Mouse (Mus musculus): Measurements from ENCODE around the gene Ampd3. TPM values are rescaled to one million over a fixed set of nuclear protein-coding genes. Genes with fewer than 3 reads are reported as not detected.

Ampd3 gene
- polyA plus RNA-seq, 1 experiment: 1.8 TPM

DNA sequence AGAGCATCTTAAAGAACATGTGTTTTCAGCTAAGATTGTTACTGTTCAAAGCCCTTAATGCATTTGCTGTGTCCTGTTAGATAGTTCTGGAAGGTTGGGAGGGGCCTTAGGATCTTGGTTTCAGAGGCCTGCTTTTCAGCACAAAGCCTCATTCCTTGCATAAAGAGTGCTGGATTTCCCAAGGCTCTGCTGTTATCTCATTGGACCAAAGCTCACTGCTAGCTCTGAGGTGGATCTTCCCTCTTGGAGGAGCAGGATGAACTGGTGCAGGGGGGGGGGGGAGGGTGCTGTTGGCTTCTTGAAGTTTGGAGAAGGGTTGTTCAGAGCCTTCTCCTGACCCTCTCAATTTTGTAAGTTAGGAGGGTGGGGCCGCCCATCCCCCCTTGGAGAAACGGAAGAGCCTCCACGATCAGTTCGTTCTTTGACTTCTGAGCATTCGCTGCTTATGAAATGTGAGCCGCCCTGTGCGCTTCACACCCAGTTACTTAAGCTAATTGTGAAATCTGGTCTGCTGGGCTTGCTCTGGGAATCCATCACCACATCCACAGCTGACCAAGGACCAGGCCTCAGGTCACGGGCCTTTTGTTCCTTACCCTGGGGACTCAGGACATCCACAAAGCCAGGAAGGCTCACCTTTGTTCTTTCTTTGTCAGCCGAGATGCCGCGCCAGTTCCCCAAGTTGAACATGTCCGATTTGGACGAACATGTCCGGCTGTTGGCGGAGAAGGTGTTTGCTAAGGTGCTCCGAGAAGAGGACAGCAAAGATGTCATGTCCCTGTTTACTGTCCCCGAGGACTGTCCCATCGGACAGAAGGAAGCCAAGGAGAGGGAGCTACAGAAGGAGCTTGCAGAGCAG lies 9.4 kb downstream of the Ampd3 start:
- H3K4me3 ChIP-seq (ENCODE audit: control insufficient read depth, low read depth, low read length): no peak overlapping the region
- no peak overlapping the region for H3K27ac ChIP-seq (ENCODE audit: control insufficient read depth, insufficient read depth, low read depth, low read length)
- H3K36me3 ChIP-seq (ENCODE audit: control insufficient read depth, insufficient read depth, low read length): no peaks in the 10 kb centered on the region
- H3K27me3 ChIP-seq (ENCODE audit: control insufficient read depth, insufficient read depth, low read length): no peaks in the 10 kb centered on the region
- TF ChIP-seq CTCF (IDR thresholded peaks at IDR 0.05; ENCODE audit: control insufficient read depth, insufficient read depth, insufficient replicate concordance, low read depth, low read length) (no peak), POLR2A (IDR thresholded peaks at IDR 0.05; ENCODE audit: control insufficient read depth, low read depth, low read length) (no peak)
- H3K4me1 ChIP-seq (ENCODE audit: control insufficient read depth, insufficient read depth, low read length): no peaks in the 10 kb centered on the region

DNA sequence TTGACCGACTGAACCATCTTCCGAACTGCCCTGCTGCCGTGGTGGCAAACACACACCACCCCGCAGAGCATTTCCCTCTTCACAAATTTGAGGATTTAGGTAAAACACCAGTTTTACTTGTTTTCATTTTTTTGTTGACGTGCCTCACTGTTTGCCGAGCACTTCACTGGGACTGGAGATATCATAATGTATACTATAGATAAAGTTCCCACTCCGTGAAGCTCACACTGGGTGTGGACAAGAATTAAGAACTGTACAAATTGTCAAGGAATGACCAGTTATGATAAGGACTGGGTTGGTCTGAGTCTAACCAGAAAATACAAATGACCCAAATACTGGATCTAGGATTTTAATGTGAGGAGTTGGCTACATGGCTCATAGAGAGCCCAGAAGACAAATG lies 10.9 kb downstream of the Ampd3 start:
- TF ChIP-seq CTCF (IDR thresholded peaks at IDR 0.05; ENCODE audit: control insufficient read depth, insufficient read depth, insufficient replicate concordance, low read depth, low read length) (no peak), POLR2A (IDR thresholded peaks at IDR 0.05; ENCODE audit: control insufficient read depth, low read depth, low read length) (no peak)
- Histone ChIP-seq H3K27ac (ENCODE audit: control insufficient read depth, insufficient read depth, low read depth, low read length) (no peak overlapping the region), H3K36me3 (ENCODE audit: control insufficient read depth, insufficient read depth, low read length) (no peaks in the 10 kb centered on the region), H3K4me3 (ENCODE audit: control insufficient read depth, low read depth, low read length) (no peak overlapping the region), H3K4me1 (ENCODE audit: control insufficient read depth, insufficient read depth, low read length) (no peaks in the 10 kb centered on the region), H3K27me3 (ENCODE audit: control insufficient read depth, insufficient read depth, low read length) (no peaks in the 10 kb centered on the region)

DNA sequence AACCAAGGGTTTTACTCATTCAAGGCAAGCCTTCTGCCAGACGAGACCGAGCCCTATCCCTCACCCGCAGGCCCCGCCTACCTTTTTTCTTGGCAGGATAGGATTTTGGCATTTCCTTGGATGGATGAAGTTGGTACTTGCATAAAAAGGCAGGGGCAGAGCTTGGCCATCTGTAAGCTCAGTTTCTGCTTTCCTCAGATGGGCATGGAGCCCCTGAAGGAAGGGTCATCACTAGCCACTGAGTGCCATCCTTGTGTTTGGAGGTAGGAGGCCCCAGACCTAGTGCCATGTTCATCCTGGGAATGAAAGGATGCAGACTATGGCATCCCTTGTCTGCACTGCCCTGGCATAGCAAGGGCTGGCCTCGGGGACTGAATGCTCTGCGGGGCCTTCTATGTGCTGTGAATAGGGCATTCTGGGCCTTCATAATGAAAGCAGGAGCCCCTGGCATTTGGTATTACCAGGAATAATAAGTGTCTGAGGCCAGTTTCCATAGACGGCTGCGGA lies 11.7 kb downstream of the Ampd3 start:
- TF ChIP-seq POLR2A (IDR thresholded peaks at IDR 0.05; ENCODE audit: control insufficient read depth, low read depth, low read length) (no peak), CTCF (IDR thresholded peaks at IDR 0.05; ENCODE audit: control insufficient read depth, insufficient read depth, insufficient replicate concordance, low read depth, low read length) (no peak)
- no peaks in the 10 kb centered on the region for H3K27me3 ChIP-seq (ENCODE audit: control insufficient read depth, insufficient read depth, low read length)

DNA sequence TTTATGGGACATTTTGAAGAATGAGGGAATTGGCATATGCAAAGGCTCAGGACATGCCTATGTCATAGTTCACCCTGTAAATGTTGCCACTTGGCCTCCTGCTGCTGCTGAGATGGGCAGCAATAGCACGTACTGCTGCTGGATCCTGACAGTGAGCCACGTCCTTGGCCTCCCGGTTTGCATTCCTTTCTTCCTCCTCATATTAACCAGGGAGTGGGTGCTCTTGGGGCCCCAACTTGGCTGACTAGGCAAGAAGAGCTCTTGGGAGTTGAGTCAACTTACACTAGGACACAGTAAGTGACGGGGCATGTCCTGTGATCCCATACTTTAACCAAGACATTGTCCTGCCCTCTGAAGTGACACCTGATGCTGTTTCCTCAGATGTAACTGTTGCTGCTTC lies 12.5 kb downstream of the Ampd3 start:
- Histone ChIP-seq H3K4me1 (ENCODE audit: control insufficient read depth, insufficient read depth, low read length) (no peaks in the 10 kb centered on the region), H3K36me3 (ENCODE audit: control insufficient read depth, insufficient read depth, low read length) (no peaks in the 10 kb centered on the region), H3K4me3 (ENCODE audit: control insufficient read depth, low read depth, low read length) (no peak overlapping the region)

More for the DNA sequence above, 11.7 kb downstream of the Ampd3 start:
- H3K36me3 ChIP-seq (ENCODE audit: control insufficient read depth, insufficient read depth, low read length): no peaks in the 10 kb centered on the region
- no peak overlapping the region for H3K4me3 ChIP-seq (ENCODE audit: control insufficient read depth, low read depth, low read length)
- H3K27ac ChIP-seq (ENCODE audit: control insufficient read depth, insufficient read depth, low read depth, low read length): no peak overlapping the region
- H3K4me1 ChIP-seq (ENCODE audit: control insufficient read depth, insufficient read depth, low read length): no peaks in the 10 kb centered on the region

DNA sequence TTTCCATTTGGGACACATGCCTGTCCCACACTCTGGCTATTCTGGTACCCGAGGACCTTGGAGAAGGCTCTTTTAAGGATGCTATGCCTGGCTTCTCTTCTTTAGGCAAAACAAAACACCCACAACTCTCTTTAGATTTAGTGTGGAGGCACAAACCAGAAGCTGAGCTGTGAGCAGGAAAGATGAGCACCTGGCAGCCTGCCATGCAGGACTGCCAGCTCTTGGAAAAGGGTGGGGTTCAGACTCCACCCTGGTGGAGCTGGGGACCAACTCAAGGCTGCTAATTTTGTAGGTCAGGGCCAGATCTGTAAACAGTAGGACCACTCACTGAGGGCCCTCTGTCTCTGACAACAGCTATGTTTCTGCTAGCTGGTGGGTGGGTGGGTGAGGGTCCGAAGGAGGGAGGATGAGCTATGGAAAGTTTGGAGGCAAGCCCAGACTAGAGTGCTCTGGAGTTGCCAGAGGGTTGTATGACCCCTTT lies 13.3 kb downstream of the Ampd3 start:
- H3K36me3 ChIP-seq (ENCODE audit: control insufficient read depth, insufficient read depth, low read length): no peaks in the 10 kb centered on the region
- TF ChIP-seq CTCF (IDR thresholded peaks at IDR 0.05; ENCODE audit: control insufficient read depth, insufficient read depth, insufficient replicate concordance, low read depth, low read length) (no peak), POLR2A (IDR thresholded peaks at IDR 0.05; ENCODE audit: control insufficient read depth, low read depth, low read length) (no peak)
- no peak overlapping the region for H3K4me3 ChIP-seq (ENCODE audit: control insufficient read depth, low read depth, low read length)
- peaks cover 4% of the 10 kb centered on the region for H3K4me1 ChIP-seq (ENCODE audit: control insufficient read depth, insufficient read depth, low read length)
- no peaks in the 10 kb centered on the region for H3K27me3 ChIP-seq (ENCODE audit: control insufficient read depth, insufficient read depth, low read length)
- H3K27ac ChIP-seq (ENCODE audit: control insufficient read depth, insufficient read depth, low read depth, low read length): no peak overlapping the region

More for the DNA sequence above, 12.5 kb downstream of the Ampd3 start:
- no peaks in the 10 kb centered on the region for H3K27me3 ChIP-seq (ENCODE audit: control insufficient read depth, insufficient read depth, low read length)
- TF ChIP-seq CTCF (IDR thresholded peaks at IDR 0.05; ENCODE audit: control insufficient read depth, insufficient read depth, insufficient replicate concordance, low read depth, low read length): no peak
- TF ChIP-seq POLR2A (IDR thresholded peaks at IDR 0.05; ENCODE audit: control insufficient read depth, low read depth, low read length): no peak
- no peak overlapping the region for H3K27ac ChIP-seq (ENCODE audit: control insufficient read depth, insufficient read depth, low read depth, low read length)

DNA sequence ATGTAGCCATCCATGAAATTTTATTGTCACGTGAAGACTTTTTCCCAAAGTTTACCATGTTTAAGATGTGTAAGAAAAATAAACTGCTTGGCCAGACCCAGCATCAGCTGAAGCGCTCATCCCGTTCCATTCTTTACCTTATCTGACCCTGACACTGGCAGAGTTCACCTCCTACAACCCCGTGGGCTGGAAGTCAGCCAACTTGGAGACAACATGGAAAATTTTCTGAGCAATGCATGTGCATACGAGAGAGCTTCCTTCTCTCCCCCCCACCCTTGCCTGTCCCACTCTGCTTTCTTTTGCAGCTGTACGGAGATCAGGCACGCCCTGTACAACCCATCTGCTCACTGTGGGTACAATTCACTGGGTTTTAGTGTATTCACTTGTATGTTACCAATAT lies 14.1 kb downstream of the Ampd3 start:
- Histone ChIP-seq H3K4me1 (ENCODE audit: control insufficient read depth, insufficient read depth, low read length) (peaks cover 4% of the 10 kb centered on the region), H3K36me3 (ENCODE audit: control insufficient read depth, insufficient read depth, low read length) (no peaks in the 10 kb centered on the region), H3K27me3 (ENCODE audit: control insufficient read depth, insufficient read depth, low read length) (no peaks in the 10 kb centered on the region), H3K4me3 (ENCODE audit: control insufficient read depth, low read depth, low read length) (no peak overlapping the region), H3K27ac (ENCODE audit: control insufficient read depth, insufficient read depth, low read depth, low read length) (no peak overlapping the region)
- no peak for TF ChIP-seq POLR2A (IDR thresholded peaks at IDR 0.05; ENCODE audit: control insufficient read depth, low read depth, low read length)
- TF ChIP-seq CTCF (IDR thresholded peaks at IDR 0.05; ENCODE audit: control insufficient read depth, insufficient read depth, insufficient replicate concordance, low read depth, low read length): no peak

DNA sequence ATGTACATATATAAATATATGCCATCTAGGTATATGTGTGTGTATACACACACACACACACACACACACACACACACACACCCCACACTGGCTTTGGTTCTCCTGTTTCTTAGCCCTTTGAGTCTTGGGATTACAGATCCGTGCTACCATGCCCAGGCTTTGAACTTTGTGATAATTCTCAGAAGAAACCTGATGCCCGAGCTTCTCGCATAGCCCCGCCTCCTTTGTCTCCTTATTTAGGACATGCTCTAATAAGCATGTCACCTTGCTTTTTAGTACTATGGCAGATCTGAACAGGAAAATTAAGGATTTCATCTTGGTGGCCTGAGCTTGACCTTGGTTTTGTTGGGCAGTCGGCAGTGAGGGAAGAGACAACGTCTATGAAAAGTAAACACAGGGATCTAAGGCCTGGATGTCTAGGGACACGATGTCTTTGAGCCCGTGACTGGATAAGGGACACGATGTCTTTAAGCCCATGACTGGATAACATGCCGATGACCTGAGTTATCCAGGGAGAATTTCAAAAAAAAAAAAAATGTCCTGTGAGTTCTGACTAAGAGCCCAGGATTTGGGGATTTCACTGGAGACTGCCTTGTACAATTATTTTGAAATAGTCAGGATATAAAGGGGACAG lies 15.0 kb downstream of the Ampd3 start:
- H3K4me3 ChIP-seq (ENCODE audit: control insufficient read depth, low read depth, low read length): no peak overlapping the region
- H3K36me3 ChIP-seq (ENCODE audit: control insufficient read depth, insufficient read depth, low read length): no peaks in the 10 kb centered on the region
- H3K27me3 ChIP-seq (ENCODE audit: control insufficient read depth, insufficient read depth, low read length): no peaks in the 10 kb centered on the region
- no peak overlapping the region for H3K27ac ChIP-seq (ENCODE audit: control insufficient read depth, insufficient read depth, low read depth, low read length)
- TF ChIP-seq CTCF (IDR thresholded peaks at IDR 0.05; ENCODE audit: control insufficient read depth, insufficient read depth, insufficient replicate concordance, low read depth, low read length) (no peak), POLR2A (IDR thresholded peaks at IDR 0.05; ENCODE audit: control insufficient read depth, low read depth, low read length) (no peak)
- peaks cover 4% of the 10 kb centered on the region for H3K4me1 ChIP-seq (ENCODE audit: control insufficient read depth, insufficient read depth, low read length)

All from testis, adult 2 months (tissue).